Mouse (Mus musculus) inflammation-experienced regulatory T-cells, adult 6 months (primary cell): ENCODE results near the gene Myo5c. TPM values are rescaled to one million over a fixed set of nuclear protein-coding genes. Genes with fewer than 3 reads are reported as not detected.

Experiments used
- ATAC-seq: one replicate; pipeline ENCODE4 v1.8.0; 2017
- polyA plus RNA-seq, 3 experiments: library from polyadenylated mRNA; unstranded; fragments of 100-300 nt; shearing (Covaris generic); gene quantifications; one replicate each; pipeline ENCODE4 v1.2.1; 2017

Gene Myo5c
- polyA plus RNA-seq, 3 experiments from 2014 or later: 0.24 to 0.30 TPM; not detected in 1

DNA sequence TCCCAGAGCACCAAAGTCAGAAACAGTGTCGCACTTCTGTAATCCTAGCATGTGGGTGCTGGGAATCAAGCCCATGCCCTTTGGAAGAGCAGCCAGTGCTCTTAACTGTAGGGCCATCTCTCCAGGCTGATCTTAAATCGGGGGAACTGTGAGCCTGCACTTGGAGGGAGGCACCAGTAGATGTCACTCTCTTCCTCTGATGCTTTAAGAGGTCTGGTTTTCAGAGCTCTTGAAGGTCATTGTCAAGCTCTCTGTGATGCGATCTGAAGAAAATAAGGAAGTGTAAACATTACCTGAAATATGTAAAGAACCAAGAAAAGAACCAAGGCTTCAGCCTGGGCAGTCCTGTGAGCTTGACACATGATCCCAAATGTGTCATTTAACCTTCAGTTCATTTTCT, 51.0 kb downstream of the Myo5c start:
- ATAC-seq: peak; percentile 72

DNA sequence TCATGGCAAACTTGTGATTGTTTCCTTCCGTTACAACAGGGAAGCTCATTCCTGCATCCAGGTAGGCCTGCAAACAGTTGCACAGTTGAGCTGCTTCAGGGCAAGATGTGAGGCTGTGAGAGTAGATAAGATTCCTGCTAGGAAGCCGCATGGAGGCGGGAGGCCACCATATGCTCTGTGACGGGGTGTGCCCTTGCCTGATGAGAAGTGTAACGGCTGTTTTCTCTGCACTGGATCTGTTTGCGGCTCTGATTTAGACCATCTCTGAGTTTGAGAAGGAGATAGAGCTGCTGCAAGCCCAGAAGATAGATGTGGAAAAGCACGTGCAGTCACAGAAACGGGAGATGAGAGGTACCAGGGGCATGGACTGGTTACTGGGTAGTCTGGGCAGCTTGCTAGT, 51.8 kb downstream of the Myo5c start:
- no peak for ATAC-seq

DNA sequence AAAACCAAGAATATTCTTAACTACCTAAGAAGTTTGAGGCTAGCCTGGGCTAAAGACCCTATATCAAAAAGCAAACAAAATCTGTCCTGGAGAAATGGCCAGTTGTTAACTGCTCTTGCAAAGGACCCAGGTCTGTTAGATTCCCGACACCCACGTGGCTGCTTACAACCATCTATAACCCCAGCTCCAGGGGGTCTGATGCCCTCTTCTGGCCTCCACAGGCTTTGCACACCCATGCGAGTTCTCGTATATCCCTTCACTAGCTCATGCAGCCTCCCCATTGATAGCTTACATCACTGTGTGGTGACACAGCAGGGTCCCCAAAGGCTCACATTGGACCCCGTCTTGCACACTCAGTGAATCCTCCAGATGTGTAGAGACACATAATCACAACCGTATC, 53.5 kb downstream of the Myo5c start:
- no peak for ATAC-seq

DNA sequence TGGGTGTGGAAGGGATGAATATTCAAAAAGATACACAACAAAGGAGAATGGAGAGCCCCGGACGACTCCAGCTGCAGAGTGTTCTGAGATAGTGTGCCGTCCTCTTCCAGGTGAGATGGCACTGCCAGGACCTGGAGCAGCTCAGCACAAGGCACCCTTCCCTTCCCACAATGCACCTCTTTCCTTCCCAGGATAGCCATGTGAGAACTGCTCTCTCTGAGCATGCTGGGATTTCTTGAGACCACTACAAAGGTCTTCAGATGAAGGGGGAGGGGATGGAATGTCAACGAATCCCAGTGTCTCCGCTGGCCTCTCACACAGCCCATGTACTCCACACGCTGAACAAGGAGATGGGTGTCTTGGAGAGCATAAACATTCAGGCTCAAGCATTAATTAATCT, 55.8 kb downstream of the Myo5c start:
- no peak for ATAC-seq

DNA sequence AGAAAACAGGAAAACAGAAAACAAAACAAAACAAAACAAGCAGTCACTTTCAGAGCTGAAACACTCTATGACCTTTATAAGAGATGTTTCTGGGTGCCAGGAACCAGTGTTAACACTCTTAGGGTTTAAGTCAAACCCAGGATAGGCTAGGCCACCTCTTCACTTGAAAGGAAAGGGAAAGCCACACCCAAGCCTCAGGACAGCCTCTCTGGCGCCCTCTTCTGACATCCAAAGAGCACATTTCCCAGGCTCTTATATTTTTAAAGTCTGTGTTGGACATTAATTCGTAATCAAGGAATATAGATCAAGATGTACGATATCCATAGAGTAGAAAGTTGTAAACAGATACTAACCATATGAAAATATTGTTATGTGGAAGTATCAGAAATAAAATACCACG, 57.7 kb downstream of the Myo5c start:
- ATAC-seq: no peak

DNA sequence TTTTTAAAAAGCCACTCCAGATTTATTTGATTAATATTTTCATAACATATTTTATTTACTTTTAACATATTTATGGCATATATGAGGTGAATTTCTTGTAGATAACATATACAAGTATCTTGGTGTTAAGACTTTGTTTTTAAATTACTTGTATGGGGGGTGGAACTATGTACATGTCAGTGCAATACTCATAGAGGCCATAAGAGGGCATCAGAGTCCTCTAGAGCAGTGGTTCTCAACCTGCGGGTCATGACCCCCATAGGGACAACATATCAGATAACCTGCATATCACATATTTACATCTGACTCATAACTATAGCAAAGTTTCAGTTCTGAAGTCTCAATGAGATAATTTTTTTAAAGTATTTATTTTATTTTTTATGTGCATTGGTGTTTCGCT, 67.5 kb downstream of the Myo5c start:
- ATAC-seq: peak; percentile 56

DNA sequence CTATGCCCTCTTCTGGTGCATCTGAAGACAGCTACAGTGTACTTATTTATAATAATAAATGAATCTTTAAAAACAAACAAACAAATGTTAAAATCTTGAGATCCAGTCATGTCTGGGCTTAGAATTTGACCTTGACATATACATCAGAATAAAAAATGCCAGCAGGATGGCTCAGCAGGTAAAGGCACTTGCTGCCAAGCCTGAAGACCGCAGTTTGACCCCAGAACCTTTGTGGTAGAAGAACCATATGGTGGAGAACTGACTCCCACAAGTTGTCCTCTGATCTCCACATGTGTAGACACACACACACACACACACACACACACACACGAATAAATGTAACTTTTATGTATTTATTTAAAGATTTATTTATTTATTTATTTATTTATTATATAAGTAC, 71.2 kb downstream of the Myo5c start:
- no peak for ATAC-seq

DNA sequence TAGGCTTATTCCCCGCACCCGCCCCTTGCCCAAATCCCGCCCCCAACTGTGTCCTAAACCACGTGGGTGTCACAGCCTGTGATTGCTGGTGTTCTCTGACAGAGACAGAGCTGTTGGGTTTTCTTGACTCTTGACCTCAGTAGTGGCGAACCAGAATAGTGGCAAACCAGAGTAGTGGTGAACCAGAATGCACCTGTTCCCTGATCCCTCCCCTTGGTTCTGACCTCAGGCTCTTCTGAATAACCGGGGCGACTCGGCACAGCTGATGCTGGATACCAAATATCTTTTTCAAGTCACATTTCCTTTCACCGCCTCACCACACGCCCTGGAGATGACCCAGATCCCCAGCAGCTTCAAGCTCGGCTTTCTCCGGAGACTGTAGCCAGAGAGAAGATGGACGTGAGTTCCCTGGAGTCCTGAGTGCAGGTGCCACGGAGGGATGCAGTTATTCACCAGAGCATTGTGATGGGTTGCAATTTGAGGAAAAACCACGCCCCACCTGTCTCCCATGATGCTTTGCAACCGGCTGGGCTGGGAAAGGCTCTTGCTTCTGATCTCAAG, 72.0 kb downstream of the Myo5c start:
- ATAC-seq: no peak

DNA sequence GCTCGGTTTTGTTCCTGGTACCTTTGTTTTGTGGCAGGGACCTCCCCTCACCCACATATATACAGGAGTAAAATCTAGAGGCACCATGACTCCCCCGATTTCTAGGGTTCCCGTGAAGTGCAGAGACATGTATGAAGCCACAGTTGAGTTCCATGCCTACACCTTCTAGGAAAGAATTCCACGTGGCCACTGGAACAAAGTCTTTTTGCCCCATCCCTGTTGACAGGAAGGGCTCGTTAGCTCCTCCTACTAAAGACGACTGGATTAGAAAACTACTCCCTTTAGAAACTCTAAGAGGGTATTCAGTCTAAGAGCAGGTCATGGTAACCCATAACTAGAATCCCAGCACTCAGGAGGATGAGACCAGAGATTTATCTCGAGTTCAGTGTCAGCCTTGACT, 72.5 kb downstream of the Myo5c start:
- ATAC-seq: no peak

DNA sequence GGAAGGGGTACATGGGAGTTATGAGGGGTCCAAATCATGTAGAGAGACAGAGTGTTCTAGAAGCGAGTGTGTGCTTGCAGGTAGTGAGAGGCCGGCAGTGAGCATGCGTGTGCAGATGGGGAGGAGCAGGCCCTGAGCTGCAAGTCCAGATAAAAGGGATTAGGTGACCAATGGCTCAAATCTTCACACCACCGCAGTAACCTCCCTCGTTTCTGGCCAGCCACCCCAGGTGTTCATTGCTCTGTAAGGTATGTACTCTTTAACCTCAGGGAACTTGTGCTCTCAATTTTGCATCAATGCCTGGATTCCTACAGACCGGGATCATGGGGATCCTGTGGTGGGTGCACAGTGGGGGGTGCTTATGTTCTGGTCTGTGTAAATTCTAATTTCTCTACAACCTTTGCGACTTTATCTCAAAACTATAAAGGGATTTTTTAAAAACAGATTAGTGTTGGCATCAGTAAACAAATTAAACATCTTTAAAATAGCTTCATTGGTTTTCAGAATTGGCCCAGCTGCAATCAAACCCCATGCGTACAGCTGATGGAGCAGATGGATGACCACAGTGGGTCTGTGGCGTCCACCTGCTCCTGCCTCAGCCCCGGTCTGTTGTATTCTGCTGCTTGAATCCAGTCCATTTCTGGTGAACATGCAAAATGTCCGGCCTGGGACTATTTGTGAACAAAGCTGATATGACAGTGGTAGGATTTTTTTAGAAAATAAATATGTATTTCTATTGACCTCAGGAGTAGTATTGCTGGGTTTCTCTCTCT, 74.5 kb downstream of the Myo5c start, which contains the start of gene Gnb5:
Gnb5 (plus strand) TSS at position 163 of the 773 bp plus-strand sequence.
- no peak for ATAC-seq

DNA sequence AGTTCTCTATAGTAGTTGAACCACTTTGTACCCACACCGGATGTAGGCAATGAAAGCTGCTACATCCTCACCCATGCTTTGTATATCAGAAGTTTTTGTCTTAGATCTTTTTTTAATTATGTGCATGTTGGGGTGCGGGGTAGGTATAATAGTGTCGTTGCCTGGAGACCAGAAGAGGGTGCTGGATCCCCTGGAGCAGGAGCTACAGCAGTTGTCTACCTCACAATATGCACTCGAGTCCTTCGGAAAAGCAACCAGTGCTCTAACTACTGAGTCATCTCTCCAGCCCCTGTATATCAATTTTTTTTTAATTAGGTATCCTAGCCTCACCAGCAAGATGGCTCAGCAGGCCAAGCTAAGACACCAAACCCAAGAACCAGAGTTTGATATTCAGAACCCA, 75.2 kb downstream of the Myo5c start:
- ATAC-seq: no peak

DNA sequence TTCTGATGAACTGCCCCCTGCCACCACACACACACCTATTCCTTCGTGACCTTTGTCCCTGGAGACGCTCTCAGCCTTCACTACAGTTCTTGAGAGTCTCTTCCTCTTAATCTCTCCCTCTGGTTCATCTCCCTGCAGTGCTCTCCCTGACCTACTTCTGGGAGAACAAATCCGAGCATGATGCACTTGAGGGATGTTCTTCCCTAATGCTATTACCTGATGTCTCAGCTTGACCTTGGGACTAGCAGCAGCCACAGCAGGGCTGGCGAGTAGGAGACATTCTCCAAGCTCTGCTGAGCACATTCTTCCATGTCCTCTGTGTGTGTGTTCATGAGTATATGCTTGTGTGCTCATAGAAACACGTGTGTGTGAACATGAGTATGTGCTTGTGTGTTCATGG, 76.8 kb downstream of the Myo5c start:
- ATAC-seq: no peak

DNA sequence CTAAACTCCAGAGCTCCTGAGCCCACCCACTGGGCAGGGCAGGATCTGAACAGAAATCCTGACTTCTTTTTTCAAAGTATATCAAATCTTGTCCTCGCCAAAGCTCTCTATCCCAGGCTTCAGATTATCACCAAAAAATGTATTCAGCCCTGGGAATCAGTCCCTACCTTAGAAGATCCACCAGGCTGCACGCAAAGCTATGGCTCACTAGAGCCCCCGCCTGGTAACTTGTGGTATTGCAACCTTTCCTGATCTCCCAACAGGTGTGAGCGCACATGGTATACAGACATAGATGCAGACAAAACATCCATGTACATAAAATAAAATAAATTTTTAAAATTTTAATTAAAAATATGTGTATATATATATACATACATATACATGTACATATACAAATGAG, 80.2 kb downstream of the Myo5c start:
- no peak for ATAC-seq

DNA sequence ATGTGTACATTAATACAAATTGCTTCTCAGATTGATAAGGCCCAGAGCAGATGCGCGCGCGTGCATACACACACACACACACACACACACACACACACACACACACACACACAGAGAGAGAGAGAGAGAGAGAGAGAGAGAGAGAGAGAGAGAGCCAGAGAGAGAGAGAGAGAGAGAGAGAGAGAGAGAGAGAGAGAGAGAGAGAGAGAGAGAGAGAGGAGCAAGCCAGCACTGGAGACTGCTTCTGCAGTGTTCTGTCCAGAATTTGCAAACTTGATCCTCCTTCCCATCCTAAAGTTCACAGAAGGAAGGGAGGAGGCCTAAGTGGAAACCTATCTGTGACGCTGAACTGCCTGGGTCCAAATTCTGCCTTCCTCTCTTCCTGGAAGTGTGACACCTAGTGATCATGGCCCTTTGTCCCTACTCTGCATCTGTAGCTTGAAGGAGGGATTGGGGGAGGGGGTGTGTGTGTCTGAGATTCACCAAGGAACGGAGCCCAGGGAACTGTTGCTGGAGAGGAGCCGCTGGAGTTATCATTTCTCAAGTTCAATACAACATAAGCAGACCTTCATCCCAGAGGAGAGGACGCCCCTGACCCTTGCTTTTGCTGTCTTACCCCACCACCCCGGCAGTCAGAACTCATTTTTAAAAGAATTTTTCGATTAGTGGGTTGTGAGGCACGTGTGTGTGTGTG, 81.5 kb downstream of the Myo5c start:
- peak; percentile 20 for ATAC-seq

DNA sequence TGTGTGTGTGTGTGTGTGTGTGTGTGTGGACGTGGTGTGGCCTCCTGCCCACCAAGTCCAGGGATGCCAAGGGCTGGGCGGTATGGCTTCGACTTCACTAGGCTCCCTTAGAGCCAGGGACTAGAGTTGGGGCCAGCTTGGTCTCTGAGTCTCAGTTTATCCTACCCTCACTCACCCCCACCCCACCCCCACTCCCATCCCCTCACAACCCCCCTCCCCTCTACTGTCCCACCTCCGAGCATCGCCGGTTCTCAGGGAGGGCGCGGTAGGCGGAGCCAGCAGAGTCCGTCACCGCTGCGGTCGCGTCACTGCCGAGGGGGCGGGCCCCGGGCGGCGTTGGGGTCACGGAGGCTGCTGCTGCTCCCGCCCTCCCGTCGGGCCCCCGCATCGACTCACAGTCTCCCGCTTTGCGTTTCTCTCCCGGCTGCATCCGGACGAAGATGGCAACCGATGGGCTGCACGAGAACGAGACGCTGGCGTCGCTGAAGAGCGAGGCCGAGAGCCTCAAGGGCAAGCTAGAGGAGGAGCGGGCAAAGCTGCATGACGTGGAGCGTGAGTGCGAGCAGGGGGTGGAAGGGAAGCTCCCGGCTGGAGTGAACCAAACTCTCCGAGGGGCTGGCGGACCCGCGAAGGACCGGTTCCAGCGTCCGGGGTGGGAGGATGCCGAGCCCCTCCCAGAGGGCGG, 82.2 kb downstream of the Myo5c start:
- peak; percentile 81 for ATAC-seq

DNA sequence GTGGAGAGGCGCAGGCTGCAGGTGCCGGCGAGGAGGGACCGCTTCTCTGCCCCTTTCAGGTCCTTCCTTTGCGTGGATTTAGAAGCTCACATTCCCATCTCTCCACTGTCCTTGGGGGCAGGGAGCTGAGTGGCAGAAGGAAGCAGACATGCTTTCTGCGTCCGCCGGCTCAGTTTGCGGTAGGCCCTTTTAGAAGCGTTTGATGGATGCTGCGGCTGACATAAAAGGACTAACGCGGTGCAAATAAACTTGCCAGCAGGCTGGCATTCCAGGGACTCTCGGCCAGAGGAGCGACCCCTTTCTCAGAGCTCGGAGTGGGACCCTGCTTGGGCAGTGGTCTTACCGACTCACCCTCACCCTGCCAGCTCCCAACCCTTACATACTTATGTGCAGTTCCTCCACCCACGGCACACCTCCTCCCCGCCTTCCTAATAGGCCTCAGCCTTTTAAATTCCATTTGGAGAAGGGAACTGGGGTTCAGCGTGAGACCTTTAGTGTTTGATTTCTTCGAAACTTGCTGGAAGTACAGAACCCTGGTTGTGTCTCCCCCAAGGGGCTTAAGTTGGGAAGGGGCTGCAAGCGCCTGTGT, 82.8 kb downstream of the Myo5c start:
- ATAC-seq: no peak

DNA sequence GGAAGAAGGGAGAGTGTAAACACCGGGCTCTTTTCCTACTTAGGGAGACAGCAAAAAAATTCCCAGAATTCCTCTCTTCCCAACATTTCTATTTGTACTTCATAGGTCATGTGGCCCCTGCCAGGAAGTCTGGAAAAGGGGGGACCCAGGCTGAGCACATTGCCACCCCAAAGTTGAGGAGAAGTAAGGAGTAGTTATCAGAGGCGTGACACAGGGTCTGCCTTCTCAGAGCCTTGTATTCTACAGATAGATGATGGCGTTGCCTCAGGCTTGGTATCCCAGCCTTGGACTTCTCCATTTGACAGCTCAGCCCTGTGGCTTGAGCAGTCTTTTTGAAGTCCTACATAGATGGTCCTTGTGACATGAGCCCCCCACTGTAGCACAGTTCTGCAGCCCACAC, 83.4 kb downstream of the Myo5c start:
- ATAC-seq: no peak

DNA sequence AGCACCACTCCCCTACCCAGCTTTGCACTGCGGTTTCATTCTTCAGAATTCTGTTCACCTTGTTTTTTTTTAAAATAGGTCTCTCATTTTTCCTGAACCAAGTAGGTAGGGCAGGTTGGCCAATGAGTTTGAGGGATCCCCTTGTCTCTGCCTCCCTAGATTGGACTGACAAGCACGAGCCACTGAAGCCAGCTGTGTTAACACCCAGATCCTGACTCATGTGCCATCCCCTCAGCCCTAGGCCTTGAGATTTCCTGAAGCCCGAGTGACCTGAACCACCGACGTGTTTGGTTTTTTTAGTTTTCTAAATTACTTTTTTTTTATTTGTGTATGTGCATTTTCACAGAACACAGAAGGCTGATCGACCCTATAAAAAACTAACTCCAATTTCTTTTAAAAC, 85.0 kb downstream of the Myo5c start:
- ATAC-seq: no peak

DNA sequence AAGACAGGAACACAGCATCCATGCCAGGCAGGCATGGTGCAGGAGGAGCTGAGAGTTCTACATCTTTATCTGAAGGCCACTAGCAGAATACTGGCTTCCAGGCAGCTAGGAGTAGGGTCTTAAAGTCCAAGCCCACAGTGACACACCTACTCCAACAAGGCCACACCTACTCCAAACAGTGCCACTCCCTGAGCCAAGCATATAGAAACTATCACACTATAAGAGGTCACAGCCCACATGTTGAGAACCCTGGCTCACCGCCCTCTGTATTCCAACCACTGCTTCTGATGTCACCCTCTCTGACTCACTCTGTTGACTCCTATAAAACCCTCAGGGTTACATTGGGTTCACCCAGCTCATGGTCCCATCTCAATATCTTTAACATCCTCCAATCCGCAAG, 86.4 kb downstream of the Myo5c start:
- ATAC-seq: no peak

DNA sequence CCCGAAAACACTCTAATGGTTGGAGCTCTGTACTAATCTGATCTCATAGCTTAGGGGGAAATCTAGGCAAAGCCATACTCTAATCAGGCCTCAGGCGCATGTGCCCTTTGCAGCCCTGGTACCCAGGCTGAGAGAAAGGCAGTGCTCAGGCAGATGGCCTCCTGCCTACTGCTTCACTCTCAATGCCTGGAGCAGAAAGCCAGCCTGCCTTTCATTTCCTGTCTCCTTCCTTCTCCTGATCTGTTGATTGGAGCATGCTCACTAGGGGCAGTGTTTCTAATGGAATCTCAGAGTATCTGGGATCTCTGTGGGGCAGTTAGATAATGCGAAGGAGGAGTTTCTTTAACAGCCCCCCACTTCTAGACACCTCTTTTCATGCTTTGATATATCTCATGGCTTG, 87.5 kb downstream of the Myo5c start:
- ATAC-seq: no peak

DNA sequence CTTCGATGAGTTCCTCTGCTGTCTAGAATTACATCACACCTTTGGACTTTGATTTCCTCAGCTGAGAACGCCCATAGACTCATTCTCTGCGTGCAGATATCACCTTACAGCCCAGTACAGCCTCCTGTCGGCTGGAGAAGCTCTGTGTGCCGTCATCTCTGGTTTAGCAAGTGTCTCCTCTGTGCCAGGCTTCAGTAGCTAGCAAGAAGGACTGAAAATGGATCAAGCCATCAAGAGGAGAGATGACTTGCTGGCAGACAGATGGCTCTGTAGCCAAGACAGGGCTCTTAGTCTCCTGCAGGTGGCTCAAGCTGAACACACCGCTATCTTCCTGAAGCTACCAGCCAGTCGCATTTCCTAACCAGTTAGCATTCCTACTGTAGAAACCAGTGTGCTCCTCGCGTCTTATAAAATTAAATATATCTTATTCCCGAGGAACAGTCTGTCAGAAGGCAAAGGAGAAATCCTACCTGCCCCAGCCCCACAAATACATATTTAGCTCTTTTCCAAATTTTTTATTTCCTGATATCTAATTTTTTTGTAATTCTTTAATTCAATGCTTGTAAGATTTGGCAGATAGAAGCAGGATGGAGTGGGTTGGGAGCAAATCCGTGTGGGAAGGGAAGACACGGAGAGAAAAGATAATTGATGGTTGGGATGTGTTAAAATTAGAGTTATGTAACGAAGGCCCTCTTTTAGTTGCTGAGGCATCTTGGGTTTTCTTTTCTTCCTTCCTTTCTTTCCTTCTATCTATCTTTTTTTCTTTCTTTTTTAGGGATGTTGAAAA, 90.5 kb downstream of the Myo5c start:
- ATAC-seq: no peak

DNA sequence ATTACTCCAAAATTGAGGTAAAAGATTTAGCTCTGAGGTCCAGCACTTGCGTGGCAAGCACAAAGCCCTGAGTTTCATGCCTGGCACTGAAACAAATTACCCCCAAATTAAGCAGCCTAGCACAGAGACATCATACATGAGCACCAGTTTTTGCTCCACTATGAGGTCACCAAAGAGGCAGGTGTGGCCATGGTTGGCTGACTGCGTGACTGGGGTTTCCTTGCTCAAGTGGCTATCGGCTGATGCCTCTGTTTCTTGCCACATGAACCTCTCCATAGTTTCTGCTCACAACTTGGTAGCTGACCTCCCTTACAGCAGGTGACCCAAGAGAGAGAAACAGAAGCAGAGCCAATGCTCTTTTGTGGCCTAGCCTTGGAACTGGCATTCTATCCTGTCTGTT, 96.2 kb downstream of the Myo5c start:
- ATAC-seq: no peak
